Mouse (Mus musculus): ENCODE results near the gene Dyrk1b.

DNA sequence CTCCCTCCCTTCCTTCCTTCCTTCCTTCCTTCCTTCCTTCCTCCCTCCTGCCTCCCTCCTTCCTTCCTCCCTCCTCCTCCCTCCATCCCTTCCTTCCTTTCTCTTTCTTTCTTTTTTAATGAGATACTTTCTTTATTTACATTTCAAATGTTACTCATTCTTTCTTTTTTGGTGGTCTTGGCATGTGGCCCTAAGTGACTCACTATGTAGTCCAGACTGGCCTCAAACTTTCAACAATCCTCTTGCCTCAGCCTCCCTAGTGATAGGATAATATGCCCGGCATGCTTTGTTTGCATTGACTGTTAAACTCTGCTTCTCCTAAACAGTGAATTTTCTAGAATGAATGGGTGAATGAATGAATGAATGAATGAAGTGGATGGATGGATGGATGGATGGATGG, 29.4 kb upstream of the Dyrk1b start:
- no peak for TF ChIP-seq CTCF (IDR thresholded peaks at IDR 0.05; ENCODE audit: low read depth)
- TF ChIP-seq EP300 (IDR thresholded peaks at IDR 0.05; ENCODE audit: low read depth), result no peak

All from liver, embryonic 14.5 days (tissue).